ENCODE assay signal across 28 mouse cellular contexts in the genomic region with DNA sequence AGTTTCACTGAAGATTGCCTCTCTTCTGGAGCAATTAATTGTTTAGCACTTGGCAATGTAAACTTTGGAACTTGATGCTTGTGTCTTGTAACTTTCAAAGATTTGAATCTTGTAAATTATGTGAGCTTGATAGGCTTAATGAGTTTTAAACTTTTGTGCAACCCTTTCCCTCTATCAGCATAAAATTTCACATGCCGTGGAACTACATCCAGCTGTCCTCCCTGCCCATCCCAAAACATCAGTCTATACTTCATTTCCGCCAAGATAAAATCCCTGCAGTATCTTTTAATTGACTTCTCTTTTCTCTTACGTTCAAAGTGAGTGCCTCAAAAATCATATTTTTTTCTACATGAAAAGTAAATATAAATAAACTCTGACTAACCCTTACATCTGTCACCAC.
"Had no signal": no experiment of that assay in that cellular context is flagged by ENCODE, and none has a peak within 500 bp of the region (broad histone marks: within the 10 kb centered on the region; RNA-seq: fewer than 3 reads in every experiment).

No protein-coding gene starts in this region.

- H3K4me2 ChIP-seq: embryonic facial prominence, embryonic 12.5 days; embryonic facial prominence, embryonic 13.5 days; embryonic facial prominence, embryonic 15.5 days; forebrain, embryonic 12.5 days; forebrain, embryonic 13.5 days; forebrain, embryonic 15.5 days had no signal

- H3K36me3 ChIP-seq: embryonic facial prominence, embryonic 10.5 days; embryonic facial prominence, embryonic 12.5 days; embryonic facial prominence, embryonic 13.5 days; embryonic facial prominence, embryonic 15.5 days; forebrain, embryonic 10.5 days; forebrain, embryonic 12.5 days; forebrain, embryonic 15.5 days had no signal

- H3K9me3 ChIP-seq: embryonic facial prominence, embryonic 10.5 days; embryonic facial prominence, embryonic 12.5 days; embryonic facial prominence, embryonic 13.5 days; embryonic facial prominence, embryonic 15.5 days; forebrain, embryonic 10.5 days; forebrain, embryonic 12.5 days; forebrain, embryonic 13.5 days; forebrain, embryonic 15.5 days had no signal

- H3K4me1 ChIP-seq: embryonic facial prominence, embryonic 10.5 days; embryonic facial prominence, embryonic 12.5 days; embryonic facial prominence, embryonic 13.5 days; embryonic facial prominence, embryonic 15.5 days; forebrain, embryonic 10.5 days; forebrain, embryonic 12.5 days; forebrain, embryonic 13.5 days; forebrain, embryonic 15.5 days had no signal

- DNase-seq: cerebellum, adult 2 months; cerebellum, adult 8-10 months; cerebellum, adult 9-10 months; cerebellum, adult 9-11 months; cerebellum, postnatal 10 days; cerebellum, postnatal 14 days; cerebellum, postnatal 25 days; cerebellum, postnatal 36 days; embryo, embryonic 11 days; forebrain, postnatal 0 days; gastrocnemius, adult 2 months; gastrocnemius, postnatal 10 days; gastrocnemius, postnatal 14 days; gastrocnemius, postnatal 25 days; gastrocnemius, postnatal 36 days; heart, adult 11 months; heart, adult 18-20 months had no signal

- H3K27ac ChIP-seq: embryonic facial prominence, embryonic 10.5 days; embryonic facial prominence, embryonic 12.5 days; embryonic facial prominence, embryonic 13.5 days; embryonic facial prominence, embryonic 15.5 days; forebrain, embryonic 10.5 days; forebrain, embryonic 12.5 days; forebrain, embryonic 13.5 days; forebrain, embryonic 15.5 days; gastrocnemius, adult 2 months had no signal

- H3K9ac ChIP-seq: embryonic facial prominence, embryonic 12.5 days; embryonic facial prominence, embryonic 13.5 days; embryonic facial prominence, embryonic 15.5 days; forebrain, embryonic 12.5 days; forebrain, embryonic 13.5 days; forebrain, embryonic 15.5 days; forebrain, postnatal 0 days had no signal

- H3K4me3 ChIP-seq: embryonic facial prominence, embryonic 10.5 days; embryonic facial prominence, embryonic 12.5 days; embryonic facial prominence, embryonic 13.5 days; embryonic facial prominence, embryonic 15.5 days; erythroblast, embryonic 14.5 days; forebrain, embryonic 10.5 days; forebrain, embryonic 12.5 days; forebrain, embryonic 13.5 days; forebrain, embryonic 15.5 days; gastrocnemius, adult 2 months had no signal

- ATAC-seq: forebrain, embryonic 13.5 days; forebrain, embryonic 14.5 days; forebrain, embryonic 15.5 days; forebrain, embryonic 16.5 days; forebrain, postnatal 0 days had no signal

- H3K27me3 ChIP-seq: embryonic facial prominence, embryonic 12.5 days; embryonic facial prominence, embryonic 13.5 days; embryonic facial prominence, embryonic 15.5 days; forebrain, embryonic 12.5 days; forebrain, embryonic 13.5 days; forebrain, embryonic 15.5 days had no signal
